Mouse (Mus musculus) right cerebral cortex, adult 18-20 months (tissue): ENCODE measurements at regions not wholly inside any gene's neighbourhood (a gene's known extent, or its start where the extent isn't known, plus 50 kb on each side); places are given as distances from the start of the nearest gene placed in this dataset.

ENCODE experiments used
- DNase-seq: peaks from one replicate; pipeline ENCODE4 v3.0.0; 2022; ENCODE audit warnings: mixed read lengths

DNA sequence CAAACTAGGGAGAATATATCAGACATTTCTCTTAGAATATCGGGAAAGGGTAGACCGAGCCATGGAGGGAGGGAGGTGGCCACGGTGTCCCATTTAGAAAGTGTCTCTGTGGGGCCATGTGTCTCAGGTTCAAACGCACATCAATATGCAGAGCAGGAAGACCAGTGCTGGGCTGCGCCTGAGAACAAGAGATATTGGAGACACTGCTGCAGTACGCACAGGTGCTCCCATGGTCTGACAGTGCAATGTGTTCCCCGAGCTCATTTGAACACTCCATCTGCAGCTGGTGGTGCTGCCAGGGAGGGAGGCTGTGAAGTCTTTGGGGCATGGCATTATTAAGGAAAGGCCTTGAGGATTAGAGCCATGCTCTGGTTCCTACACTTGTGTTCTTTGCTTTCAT is 60.6 kb upstream of the Irf2bp2 start:
- no peak for DNase-seq

DNA sequence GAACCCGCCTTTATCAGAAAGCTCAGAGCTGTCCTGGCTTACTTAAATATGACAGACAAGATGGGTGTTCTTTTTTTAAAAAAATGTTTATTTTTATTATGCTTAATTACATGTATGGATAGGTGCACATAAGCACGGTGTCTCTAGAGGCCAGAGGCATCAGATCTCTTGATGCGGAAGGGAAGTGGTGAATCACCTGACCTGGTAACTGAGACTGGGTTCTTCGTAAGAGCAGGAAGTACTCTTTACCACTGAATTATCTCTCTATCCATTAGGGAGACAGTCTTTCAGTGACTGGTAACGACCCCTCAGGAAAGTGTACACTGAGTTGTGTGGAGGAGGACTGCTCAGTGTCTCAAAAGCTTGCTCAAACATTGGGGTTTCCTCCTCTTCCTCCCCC is 58.4 kb upstream of the Irf2bp2 start:
- DNase-seq: no peak

DNA sequence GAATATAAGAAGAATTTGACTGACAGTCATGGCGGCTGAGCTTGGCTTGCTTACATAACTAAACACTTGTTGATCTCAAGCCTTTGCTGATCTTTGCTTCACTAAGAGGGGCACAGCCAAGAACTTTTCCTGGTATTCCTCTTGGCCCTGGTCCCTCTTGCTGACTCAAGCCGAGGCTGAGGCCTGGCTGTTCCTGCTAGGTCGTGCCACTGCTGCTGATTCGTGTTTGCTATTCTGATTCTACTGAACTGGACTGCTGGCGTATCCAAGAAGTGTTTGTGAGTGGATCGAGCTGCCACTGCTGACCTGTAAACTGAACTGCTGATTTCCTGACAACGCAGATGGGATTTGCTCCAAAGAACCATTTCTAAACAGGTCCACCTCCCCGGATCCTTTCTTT is 57.2 kb upstream of the Irf2bp2 start:
- DNase-seq: no peak

DNA sequence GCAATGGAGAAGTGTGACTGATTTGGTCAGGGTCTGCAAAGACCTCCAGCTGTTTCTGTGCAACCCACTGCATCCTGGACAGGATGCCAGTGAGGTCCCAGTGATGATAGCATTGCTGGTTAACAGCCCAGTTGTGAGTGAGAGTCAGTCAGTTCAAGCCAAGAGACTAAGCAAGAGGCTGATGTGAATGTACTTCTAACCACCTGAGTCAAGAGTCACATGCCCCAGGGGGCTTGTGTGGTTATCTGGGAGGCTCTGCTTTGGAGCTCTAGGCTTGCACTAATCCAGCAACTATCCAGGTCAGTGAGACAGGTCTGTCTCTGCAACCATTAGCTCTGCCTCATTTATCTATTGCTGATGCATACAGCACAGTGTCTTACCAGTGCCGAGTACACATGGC is 55.5 kb upstream of the Irf2bp2 start:
- no peak for DNase-seq

DNA sequence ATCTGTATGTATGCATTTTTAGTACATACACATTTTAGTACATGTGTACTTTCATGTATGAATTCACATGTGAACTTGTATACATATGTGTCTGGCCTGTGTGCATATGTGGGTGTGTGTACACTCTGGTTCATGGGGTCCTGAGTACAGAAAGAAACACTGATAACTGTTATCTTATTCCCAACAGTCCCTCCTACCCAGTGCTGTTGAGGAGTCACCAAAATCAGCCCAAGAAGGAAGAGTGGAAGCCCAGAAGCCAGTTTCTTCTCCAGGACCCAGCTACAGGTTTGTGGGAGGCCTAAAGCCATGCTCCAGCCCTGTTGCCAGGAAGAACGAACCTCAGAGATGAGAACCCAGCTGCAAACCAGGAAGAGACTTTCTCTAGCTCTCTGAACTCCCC is 53.6 kb upstream of the Irf2bp2 start:
- no peak for DNase-seq

DNA sequence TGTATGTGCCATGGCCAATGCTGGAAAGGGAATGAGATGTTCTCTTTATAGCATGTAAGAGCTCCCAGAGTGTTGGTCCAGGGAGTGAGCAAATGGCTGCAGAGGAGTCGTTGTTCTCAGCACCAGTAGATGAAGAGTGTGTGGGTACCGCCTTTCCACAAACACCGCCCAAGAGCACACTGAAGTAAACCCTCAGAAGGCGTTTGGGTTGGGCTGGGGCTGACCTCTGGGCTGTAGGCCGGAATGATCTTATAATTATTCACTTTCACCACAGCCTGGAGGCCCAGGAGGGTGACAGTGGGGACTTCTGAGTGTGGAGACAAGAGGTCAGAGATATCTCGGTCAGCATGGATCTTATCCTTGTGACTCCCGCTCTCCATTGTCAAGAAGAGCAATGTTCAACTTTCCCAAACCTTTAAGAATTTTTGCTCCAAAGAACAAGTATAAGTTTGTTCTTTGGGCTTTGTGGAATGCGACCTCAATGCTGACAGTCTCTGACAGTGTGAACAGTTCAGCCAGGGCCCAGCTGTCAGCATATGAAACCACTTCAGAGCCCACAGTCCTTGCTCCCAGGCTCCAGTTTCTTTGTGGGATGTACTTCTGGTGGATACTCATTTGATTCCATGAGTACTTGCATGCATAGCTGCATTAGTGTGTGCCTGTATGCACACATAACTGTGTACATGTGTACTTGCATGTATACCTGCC is 53.0 kb upstream of the Irf2bp2 start:
- DNase-seq: no peak

DNA sequence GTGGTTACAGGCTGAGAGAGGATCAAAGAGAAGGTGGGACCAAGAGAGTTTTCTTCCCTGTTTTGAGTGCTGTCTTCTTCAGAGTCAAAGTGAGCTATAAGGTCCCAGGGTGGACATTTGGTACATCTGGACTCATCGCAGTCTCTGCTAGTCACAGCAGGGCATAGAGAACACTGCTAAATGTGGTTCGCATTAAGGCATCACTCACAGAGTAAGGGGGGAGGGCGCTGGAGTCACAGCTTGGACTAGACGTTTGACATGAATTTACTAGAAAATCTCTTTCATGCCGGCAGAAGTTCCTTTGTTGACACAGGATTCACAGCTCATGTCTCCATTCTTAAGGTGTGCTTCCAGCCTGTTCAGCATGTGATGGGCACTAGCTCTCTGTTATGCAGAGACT is 50.4 kb upstream of the Irf2bp2 start:
- DNase-seq: no peak
